Mouse (Mus musculus): ENCODE data around the gene Bcl2l12. TPM values are rescaled to one million over a fixed set of nuclear protein-coding genes. Genes with fewer than 3 reads are reported as not detected.

Gene Bcl2l12
- polyA plus RNA-seq, 1 experiment from 2014 or later, result 10.2 TPM

GRCm38 (mm10) chr7:44952611-44953306 is 45.8 kb downstream of the Bcl2l12 start:
- no peak overlapping the region for H3K27ac ChIP-seq (ENCODE audit: low read depth, low read length)
- peak overlapping the region; percentile 70 for H3K9ac ChIP-seq (ENCODE audit: low read depth, low read length)
- H3K4me3 ChIP-seq (ENCODE audit: low read length), result peak overlapping the region; percentile 53
- peak; percentile 91 for ATAC-seq
- H3K27me3 ChIP-seq (replicated peaks; ENCODE audit: control insufficient read depth, insufficient read depth, low read length), result peaks cover 16% of the 10 kb centered on the region
- peak overlapping the region; percentile 91 for H3K4me2 ChIP-seq (ENCODE audit: low read length)
- H3K9me3 ChIP-seq (ENCODE audit: control insufficient read depth, low read length), result no peaks in the 10 kb centered on the region
- H3K36me3 ChIP-seq (ENCODE audit: control insufficient read depth, insufficient read depth, low read length), result no peaks in the 10 kb centered on the region
- H3K4me1 ChIP-seq (ENCODE audit: control insufficient read depth, insufficient read depth, low read depth, low read length), result peaks cover 8% of the 10 kb centered on the region
- WGBS, result 6% methylated on average over 24 of the region's 24 CpGs

GRCm38 (mm10) chr7:44951960-44952359 is 46.6 kb downstream of the Bcl2l12 start:
- peak overlapping the region; percentile 70; the same call in 1 of the 2 replicates for H3K9ac ChIP-seq (ENCODE audit: low read depth, low read length)
- no peaks in the 10 kb centered on the region for H3K36me3 ChIP-seq (ENCODE audit: control insufficient read depth, insufficient read depth, low read length)
- 0% methylated on average over 10 of the region's 10 CpGs for WGBS
- H3K9me3 ChIP-seq (ENCODE audit: control insufficient read depth, low read length), result no peaks in the 10 kb centered on the region
- peak overlapping the region; percentile 91 for H3K4me2 ChIP-seq (ENCODE audit: low read length)
- peaks cover 16% of the 10 kb centered on the region for H3K27me3 ChIP-seq (replicated peaks; ENCODE audit: control insufficient read depth, insufficient read depth, low read length)
- H3K27ac ChIP-seq (ENCODE audit: low read depth, low read length), result 0 out of 2 replicates have a peak overlapping the region, but pooled peaks have one; percentile 29
- peak overlapping the region; percentile 53 for H3K4me3 ChIP-seq (ENCODE audit: low read length)
- ATAC-seq, result peak; percentile 27; the same call in 1 of the 2 replicates
- peaks cover 8% of the 10 kb centered on the region for H3K4me1 ChIP-seq (ENCODE audit: control insufficient read depth, insufficient read depth, low read depth, low read length)

- no peak overlapping the region for H3K27ac ChIP-seq (ENCODE audit: low read depth, low read length)
- peaks cover 16% of the 10 kb centered on the region for H3K27me3 ChIP-seq (replicated peaks; ENCODE audit: control insufficient read depth, insufficient read depth, low read length)
- H3K9ac ChIP-seq (ENCODE audit: low read depth, low read length), result no peak overlapping the region
- H3K36me3 ChIP-seq (ENCODE audit: control insufficient read depth, insufficient read depth, low read length), result no peaks in the 10 kb centered on the region
- 84% methylated on average over 6 of the region's 6 CpGs for WGBS
- H3K4me2 ChIP-seq (ENCODE audit: low read length), result no peak overlapping the region
- H3K4me1 ChIP-seq (ENCODE audit: control insufficient read depth, insufficient read depth, low read depth, low read length), result peaks cover 8% of the 10 kb centered on the region
- H3K9me3 ChIP-seq (ENCODE audit: control insufficient read depth, low read length), result no peaks in the 10 kb centered on the region
- no peak for ATAC-seq
- H3K4me3 ChIP-seq (ENCODE audit: low read length), result no peak overlapping the region
These were observed 48.6 kb downstream of the Bcl2l12 start for GRCm38 (mm10) chr7:44949922-44950321.

- Histone ChIP-seq H3K27me3 (replicated peaks; ENCODE audit: control insufficient read depth, insufficient read depth, low read length) (no peaks in the 10 kb centered on the region), H3K4me2 (ENCODE audit: low read length) (no peak within 1 kb of the TSS), H3K4me1 (ENCODE audit: control insufficient read depth, insufficient read depth, low read depth, low read length) (no peaks in the 10 kb centered on the region), H3K27ac (ENCODE audit: low read depth, low read length) (no peak within 1 kb of the TSS), H3K9me3 (ENCODE audit: control insufficient read depth, low read length) (no peaks in the 10 kb centered on the region), H3K36me3 (ENCODE audit: control insufficient read depth, insufficient read depth, low read length) (no peaks in the 10 kb centered on the region), H3K9ac (ENCODE audit: low read depth, low read length) (no peak within 1 kb of the TSS), H3K4me3 (ENCODE audit: low read length) (no peak within 1 kb of the TSS)
- ATAC-seq, result no peak
- WGBS, result 84% methylated on average over 7 of the region's 7 CpGs
These were observed 55.6 kb downstream of the Bcl2l12 start, which contains the start of gene Tsks for GRCm38 (mm10) chr7:44942904-44943303. TSS of gene Tsks (plus strand) at chr7:44943204.

Small RNA genes within 50 kb of the gene (microRNA-seq; reads per million reads assigned to microRNA genes)
- gene Mir7054, result not detected

Other genes starting within 250 kb of the Bcl2l12 start
- gene Zfp473, start 247.7 kb downstream of the Bcl2l12 start, polyA plus RNA-seq (2015; fragmentation: Nextera tagmentation; extraction: Ambion mirVana), result 1.1 and 1.4 TPM in 2 replicates
- gene Nup62, start 182.6 kb downstream of the Bcl2l12 start, polyA plus RNA-seq (2015; fragmentation: Nextera tagmentation; extraction: Ambion mirVana), result 42.5 and 51.6 TPM in 2 replicates
- 0.80 and 1.7 TPM in 2 replicates for gene Il4i1, start 182.3 kb downstream of the Bcl2l12 start, polyA plus RNA-seq (2015; fragmentation: Nextera tagmentation; extraction: Ambion mirVana)
- 2.7 and 2.9 TPM in 2 replicates for gene Atf5, start 182.1 kb downstream of the Bcl2l12 start, polyA plus RNA-seq (2015; fragmentation: Nextera tagmentation; extraction: Ambion mirVana)
- gene Akt1s1, start 149.7 kb downstream of the Bcl2l12 start, polyA plus RNA-seq (2015; fragmentation: Nextera tagmentation; extraction: Ambion mirVana), result 90.7 and 92.8 TPM in 2 replicates
- gene Tbc1d17, start 149.6 kb downstream of the Bcl2l12 start, polyA plus RNA-seq (2015; fragmentation: Nextera tagmentation; extraction: Ambion mirVana), result 112 and 120 TPM in 2 replicates
- 30.1 and 34.0 TPM in 2 replicates for gene Pnkp, start 141.6 kb downstream of the Bcl2l12 start, polyA plus RNA-seq (2015; fragmentation: Nextera tagmentation; extraction: Ambion mirVana)
- 389 and 459 TPM in 2 replicates for gene Ptov1, start 128.9 kb downstream of the Bcl2l12 start, polyA plus RNA-seq (2015; fragmentation: Nextera tagmentation; extraction: Ambion mirVana)
- 136 and 158 TPM in 2 replicates for gene Med25, start 106.0 kb downstream of the Bcl2l12 start, polyA plus RNA-seq (2015; fragmentation: Nextera tagmentation; extraction: Ambion mirVana)
- gene Fuz, start 102.6 kb downstream of the Bcl2l12 start, polyA plus RNA-seq (2015; fragmentation: Nextera tagmentation; extraction: Ambion mirVana), result 18.1 and 19.6 TPM in 2 replicates
- 128 and 133 TPM in 2 replicates for gene Ap2a1, start 69.2 kb downstream of the Bcl2l12 start, polyA plus RNA-seq (2015; fragmentation: Nextera tagmentation; extraction: Ambion mirVana)
- gene Tsks, start 55.5 kb downstream of the Bcl2l12 start, polyA plus RNA-seq (2015; fragmentation: Nextera tagmentation; extraction: Ambion mirVana), result 0.15 TPM in 1 of 2 replicates, not detected in the other
- gene Cpt1c, start 23.9 kb downstream of the Bcl2l12 start, polyA plus RNA-seq (2015; fragmentation: Nextera tagmentation; extraction: Ambion mirVana), result 58.6 and 59.7 TPM in 2 replicates
- gene Prmt1, start 12.1 kb downstream of the Bcl2l12 start, polyA plus RNA-seq (2015; fragmentation: Nextera tagmentation; extraction: Ambion mirVana), result 629 and 637 TPM in 2 replicates
- 63.5 and 65.4 TPM in 2 replicates for gene Irf3, start 1.1 kb downstream of the Bcl2l12 start, polyA plus RNA-seq (2015; fragmentation: Nextera tagmentation; extraction: Ambion mirVana)
- 38.6 and 47.1 TPM in 2 replicates for gene Scaf1, start 17.7 kb upstream of the Bcl2l12 start, polyA plus RNA-seq (2015; fragmentation: Nextera tagmentation; extraction: Ambion mirVana)
- gene Rras, start 19.2 kb upstream of the Bcl2l12 start, polyA plus RNA-seq (2015; fragmentation: Nextera tagmentation; extraction: Ambion mirVana), result 13.1 and 16.7 TPM in 2 replicates
- 12.8 and 13.4 TPM in 2 replicates for gene Prr12, start 54.2 kb upstream of the Bcl2l12 start, polyA plus RNA-seq (2015; fragmentation: Nextera tagmentation; extraction: Ambion mirVana)
- gene Nosip, start 63.7 kb upstream of the Bcl2l12 start, polyA plus RNA-seq (2015; fragmentation: Nextera tagmentation; extraction: Ambion mirVana), result 68.8 and 69.0 TPM in 2 replicates
- gene Prrg2, start 64.0 kb upstream of the Bcl2l12 start, polyA plus RNA-seq (2015; fragmentation: Nextera tagmentation; extraction: Ambion mirVana), result 15.7 and 16.7 TPM in 2 replicates
- 63.3 and 77.3 TPM in 2 replicates for gene Rcn3, start 93.5 kb upstream of the Bcl2l12 start, polyA plus RNA-seq (2015; fragmentation: Nextera tagmentation; extraction: Ambion mirVana)
- gene Fcgrt, start 105.1 kb upstream of the Bcl2l12 start, polyA plus RNA-seq (2015; fragmentation: Nextera tagmentation; extraction: Ambion mirVana), result 34.1 and 40.2 TPM in 2 replicates
- gene Rps11, start 125.7 kb upstream of the Bcl2l12 start, polyA plus RNA-seq (2015; fragmentation: Nextera tagmentation; extraction: Ambion mirVana), result 698 and 709 TPM in 2 replicates
- gene Rpl13a, start 130.0 kb upstream of the Bcl2l12 start, polyA plus RNA-seq (2015; fragmentation: Nextera tagmentation; extraction: Ambion mirVana), result 587 and 622 TPM in 2 replicates
- 0.16 and 0.37 TPM in 2 replicates for gene Gm45713, start 137.5 kb upstream of the Bcl2l12 start, polyA plus RNA-seq (2015; fragmentation: Nextera tagmentation; extraction: Ambion mirVana)
- 2.0 and 2.8 TPM in 2 replicates for gene Flt3l, start 137.7 kb upstream of the Bcl2l12 start, polyA plus RNA-seq (2015; fragmentation: Nextera tagmentation; extraction: Ambion mirVana)
- 94.5 and 97.6 TPM in 2 replicates for gene Pih1d1, start 155.6 kb upstream of the Bcl2l12 start, polyA plus RNA-seq (2015; fragmentation: Nextera tagmentation; extraction: Ambion mirVana)
- gene Aldh16a1, start 155.9 kb upstream of the Bcl2l12 start, polyA plus RNA-seq (2015; fragmentation: Nextera tagmentation; extraction: Ambion mirVana), result 18.8 and 22.9 TPM in 2 replicates
- gene Slc17a7, start 165.2 kb upstream of the Bcl2l12 start, polyA plus RNA-seq (2015; fragmentation: Nextera tagmentation; extraction: Ambion mirVana), result 1.1 and 1.5 TPM in 2 replicates
- not detected in 2 replicates for gene Gfy, start 180.9 kb upstream of the Bcl2l12 start, polyA plus RNA-seq (2015; fragmentation: Nextera tagmentation; extraction: Ambion mirVana)
- 0.75 and 1.4 TPM in 2 replicates for gene Pth2, start 182.3 kb upstream of the Bcl2l12 start, polyA plus RNA-seq (2015; fragmentation: Nextera tagmentation; extraction: Ambion mirVana)
- gene Ccdc155, start 206.2 kb upstream of the Bcl2l12 start, polyA plus RNA-seq (2015; fragmentation: Nextera tagmentation; extraction: Ambion mirVana), result 0.54 and 0.65 TPM in 2 replicates
- 13.6 and 18.4 TPM in 2 replicates for gene Dkkl1, start 213.4 kb upstream of the Bcl2l12 start, polyA plus RNA-seq (2015; fragmentation: Nextera tagmentation; extraction: Ambion mirVana)
- gene Tead2, start 217.0 kb upstream of the Bcl2l12 start, polyA plus RNA-seq (2015; fragmentation: Nextera tagmentation; extraction: Ambion mirVana), result 46.9 and 54.1 TPM in 2 replicates
- gene Cd37, start 240.4 kb upstream of the Bcl2l12 start, polyA plus RNA-seq (2015; fragmentation: Nextera tagmentation; extraction: Ambion mirVana), result 1.3 and 1.4 TPM in 2 replicates
- 0.89 and 2.0 TPM in 2 replicates for gene Slc6a16, start 242.4 kb upstream of the Bcl2l12 start, polyA plus RNA-seq (2015; fragmentation: Nextera tagmentation; extraction: Ambion mirVana)

Data from hindbrain, embryonic 16.5 days (tissue).